Mouse (Mus musculus) left cerebral cortex, adult 2 months (tissue): ENCODE measurements at regions not wholly inside any gene's neighbourhood (a gene's known extent, or its start where the extent isn't known, plus 50 kb on each side); places are given as distances from the start of the nearest gene placed in this dataset.
"Not testable (repeated sequence)": the region's sequence is repeated elsewhere in the genome, so short reads cannot be mapped to it uniquely, and the experiment has no call there.

Experiments used
- DNase-seq, 2 experiments: peaks; one replicate each; pipeline ENCODE4 v3.0.0; 2021 to 2022; ENCODE audit warnings: low spot score in 2 of 2, mixed read lengths in 1 of 2; ENCODE audit errors: extremely low spot score in 1 of 2
- H3K27ac ChIP-seq: fragments of 200-600 bp; 2 replicates; pipeline ENCODE4 v1.8.1; 2022
- H3K4me3 ChIP-seq: fragments of 200-600 bp; 2 replicates; pipeline ENCODE4 v1.8.1; 2022
- CTCF ChIP-seq: fragments of 200-600 bp; IDR thresholded peaks from 2 replicates; pipeline ENCODE4 v1.8.1; 2022; ENCODE audit warnings: antibody characterized with exemption, mild to moderate bottlenecking, moderate library complexity
- intact Hi-C: fragments of 180-260 bp; cut with DNase I; formaldehyde crosslinking; loops from one replicate; pipeline ENCODE4 v1.15.1; 2025

GRCm38 (mm10) chr1:184169034-184169783 lies 135.1 kb upstream of the 1700056E22Rik start:
- TF ChIP-seq CTCF: no peak
- intact Hi-C loops: no loop called here
- Histone ChIP-seq H3K4me3 (no peak overlapping the region), H3K27ac (no peak overlapping the region)
- DNase-seq: no peak

GRCm38 (mm10) chr1:184166951-184167350 lies 132.8 kb upstream of the 1700056E22Rik start:
- intact Hi-C loops: no loop called here
- Histone ChIP-seq H3K27ac (no peak overlapping the region), H3K4me3 (no peak overlapping the region)
- DNase-seq: no peak
- TF ChIP-seq CTCF: no peak

- H3K4me3 ChIP-seq, intact Hi-C loops, H3K27ac ChIP-seq, DNase-seq: not testable (repeated sequence)
Observed at GRCm38 (mm10) chr1:184162526-184162925, 128.4 kb upstream of the 1700056E22Rik start.

GRCm38 (mm10) chr1:184147713-184148112 lies 113.6 kb upstream of the 1700056E22Rik start:
- DNase-seq: no peak
- no peak for TF ChIP-seq CTCF
- no peak overlapping the region for H3K27ac ChIP-seq
- H3K4me3 ChIP-seq: no peak overlapping the region
- intact Hi-C loops: no loop called here

- no peak for DNase-seq
- intact Hi-C loops: no loop called here
- no peak for TF ChIP-seq CTCF
- no peak overlapping the region for H3K4me3 ChIP-seq
- no peak overlapping the region for H3K27ac ChIP-seq
Observed at GRCm38 (mm10) chr1:184142974-184143373, 108.9 kb upstream of the 1700056E22Rik start.

- no peak for DNase-seq
- intact Hi-C loops: no loop called here
- no peak overlapping the region for H3K4me3 ChIP-seq
- no peak for TF ChIP-seq CTCF
- H3K27ac ChIP-seq: no peak overlapping the region
Observed at GRCm38 (mm10) chr1:184140486-184140885, 106.4 kb upstream of the 1700056E22Rik start.

- TF ChIP-seq CTCF: no peak
- intact Hi-C loops: no loop called here
- no peak for DNase-seq
- H3K4me3 ChIP-seq: no peak overlapping the region
- H3K27ac ChIP-seq: no peak overlapping the region
Observed at GRCm38 (mm10) chr1:184140082-184140481, 106.0 kb upstream of the 1700056E22Rik start.

- intact Hi-C loops: no loop called here
- H3K4me3 ChIP-seq: no peak overlapping the region
- TF ChIP-seq CTCF: no peak
- no peak for DNase-seq
- H3K27ac ChIP-seq: no peak overlapping the region
Observed at GRCm38 (mm10) chr1:184138661-184139060, 104.6 kb upstream of the 1700056E22Rik start.

GRCm38 (mm10) chr1:184130897-184131296 lies 96.8 kb upstream of the 1700056E22Rik start:
- no peak for TF ChIP-seq CTCF
- Histone ChIP-seq H3K4me3 (no peak overlapping the region), H3K27ac (no peak overlapping the region)
- intact Hi-C loops: no loop called here
- DNase-seq: no peak

- intact Hi-C loops: no loop called here
- Histone ChIP-seq H3K27ac (no peak overlapping the region), H3K4me3 (no peak overlapping the region)
- DNase-seq: no peak
- TF ChIP-seq CTCF: no peak
Observed at GRCm38 (mm10) chr1:184127321-184127720, 93.2 kb upstream of the 1700056E22Rik start.

- Histone ChIP-seq H3K4me3 (no peak overlapping the region), H3K27ac (no peak overlapping the region)
- TF ChIP-seq CTCF: no peak
- no peak for DNase-seq
- intact Hi-C loops: no loop called here
Observed at GRCm38 (mm10) chr1:184126909-184127308, 92.8 kb upstream of the 1700056E22Rik start.
